Mouse (Mus musculus) testis, adult 2 months (tissue): ENCODE results near the gene Ccdc15.

Source experiments
- CTCF ChIP-seq: fragments of 200-500 bp; IDR thresholded peaks from 2 replicates; pipeline ENCODE4 v1.5.1; 2012; ENCODE audit warnings: low read depth, mild to moderate bottlenecking, inconsistent platforms, low read length, moderate library complexity; ENCODE audit not compliant: control insufficient read depth, insufficient read depth, insufficient replicate concordance
- POLR2A ChIP-seq: fragments of 200-500 bp; IDR thresholded peaks from 2 replicates; pipeline ENCODE4 v1.6.1; 2012; ENCODE audit warnings: low read depth, mild to moderate bottlenecking, inconsistent platforms, low read length, moderate library complexity; ENCODE audit not compliant: control insufficient read depth

DNA sequence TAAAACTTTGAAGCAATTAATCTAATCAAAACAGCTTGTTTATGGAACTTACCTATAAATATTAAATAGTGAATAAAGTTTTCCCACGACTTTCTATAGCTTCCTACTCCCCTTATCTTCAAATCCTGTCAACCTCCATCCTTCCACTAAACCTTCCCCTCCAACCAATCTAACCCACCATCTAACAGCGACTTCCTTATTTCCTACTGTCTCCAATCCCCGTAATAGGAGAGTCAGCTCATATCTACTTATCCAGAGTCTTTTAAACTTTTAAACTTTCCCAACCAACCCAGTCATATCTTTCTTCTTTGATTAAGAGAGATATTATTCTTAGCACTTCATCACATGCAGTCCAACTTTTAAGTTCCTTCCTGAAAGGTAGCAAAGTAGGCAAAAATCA lies 2.8 kb downstream of the Ccdc15 start:
- TF ChIP-seq POLR2A: no peak
- no peak for TF ChIP-seq CTCF
